Comparison of ENCODE assay signal across 10 mouse cellular contexts in the genomic region with DNA sequence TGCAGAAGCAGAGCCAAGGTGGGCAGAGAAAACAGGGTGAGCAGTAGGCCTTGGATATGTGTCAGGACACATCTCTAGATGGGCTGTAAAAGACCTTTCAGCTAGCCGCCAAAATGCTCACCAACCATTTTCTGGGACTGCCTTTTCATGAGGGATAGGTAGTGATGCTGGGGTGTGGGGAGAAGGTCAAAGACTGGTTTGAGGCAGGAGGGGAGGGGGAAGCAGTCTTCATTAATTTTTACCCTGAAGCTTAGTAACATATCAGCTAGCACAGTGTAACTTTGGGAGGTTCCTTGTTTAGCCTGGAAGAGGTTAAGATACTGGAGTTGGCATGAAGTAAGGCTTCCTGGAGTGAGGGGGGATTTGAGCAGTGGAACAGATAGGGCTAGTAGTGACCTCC. TPM values are rescaled to one million over a fixed set of nuclear protein-coding genes. Genes with fewer than 3 reads are reported as not detected.
DNase-seq lines count a peak whose midpoint lies in the region; ATAC-seq and TF ChIP-seq lines count a peak whose summit lies in the region.
"Had no signal": no experiment of that assay in that cellular context is flagged by ENCODE, and none has a peak within 500 bp of the region (broad histone marks: within the 10 kb centered on the region; RNA-seq: fewer than 3 reads in every experiment).

No protein-coding gene starts in this region.

- H3K9me3 ChIP-seq in heart, embryonic 16.5 days (replicated peaks; ENCODE audit: control insufficient read depth, low read length) = 0 out of 2 replicates have a peak, but pooled peaks cover 3% of the 10 kb centered on the region
- H3K9me3 ChIP-seq in forebrain, postnatal 0 days (ENCODE audit: low read length) = no peaks in the 10 kb centered on the region

- H3K27ac ChIP-seq in heart, embryonic 16.5 days (ENCODE audit: low read length) = peak overlapping the region; percentile 99
- no peak overlapping the region for H3K27ac ChIP-seq in forebrain, postnatal 0 days (ENCODE audit: low read depth, low read length)

- H3K4me1 ChIP-seq in heart, embryonic 16.5 days (ENCODE audit: control insufficient read depth, insufficient read depth, low read length) = peaks cover 24% of the 10 kb centered on the region
- no peaks in the 10 kb centered on the region for H3K4me1 ChIP-seq in forebrain, postnatal 0 days (ENCODE audit: insufficient read depth)

- intact Hi-C loops in heart, postnatal 10 days (cut with DNase I) = loop anchor here (5.0 kb wide), 2 partner anchors 53 to 113 kb away; no protein-coding TSS in a partner anchor

- DNase-seq in heart, postnatal 10 days = no peak
- no peak for DNase-seq in forebrain, postnatal 0 days
- DNase-seq in kidney, postnatal 36 days = peak; percentile 49 to 78
- DNase-seq in right cerebral cortex, adult 18-20 months = no peak
- no peak for DNase-seq in layer of hippocampus, adult 9-10 months (ENCODE audit: low spot score)
- DNase-seq: adrenal gland, adult 2 months had no signal

- H3K79me2 ChIP-seq in myocyte (ENCODE audit: control insufficient read depth, insufficient read depth) = no peaks in the 10 kb centered on the region

- peak overlapping the region; percentile 89 for H3K9ac ChIP-seq in heart, embryonic 16.5 days (ENCODE audit: low read length)
- H3K9ac ChIP-seq in forebrain, postnatal 0 days = no peak overlapping the region

- no peaks in the 10 kb centered on the region for H3K36me3 ChIP-seq in heart, embryonic 16.5 days (ENCODE audit: control insufficient read depth, insufficient read depth)
- no peaks in the 10 kb centered on the region for H3K36me3 ChIP-seq in forebrain, postnatal 0 days (ENCODE audit: insufficient read depth)
- H3K36me3 ChIP-seq in myocyte (ENCODE audit: control insufficient read depth, insufficient read depth) = no peaks in the 10 kb centered on the region

- no peak for TF ChIP-seq CTCF in forebrain, postnatal 0 days (IDR thresholded peaks at IDR 0.05; ENCODE audit: low read depth)

- 65% methylated on average over 1 of the region's 1 CpGs for WGBS in heart, embryonic 16.5 days
- WGBS in forebrain, postnatal 0 days = 50% methylated on average over 1 of the region's 1 CpGs

- no peak overlapping the region for H3ac ChIP-seq in myocyte (ENCODE audit: control insufficient read depth, insufficient read length)

- ATAC-seq in heart, embryonic 16.5 days (replicated peaks; ENCODE audit: extremely low read depth, insufficient read depth, low FRiP score) = no peak
- ATAC-seq in forebrain, postnatal 0 days = no peak
- ATAC-seq in granulocyte monocyte progenitor cell, adult 5-6 weeks (replicated peaks; ENCODE audit: poor library complexity, severe bottlenecking) = no peak

- H3K27me3 ChIP-seq in heart, embryonic 16.5 days (ENCODE audit: control insufficient read depth, insufficient read depth, low read length) = no peaks in the 10 kb centered on the region
- H3K27me3 ChIP-seq in forebrain, postnatal 0 days (ENCODE audit: insufficient read depth, low read length) = no peaks in the 10 kb centered on the region
- no peaks in the 10 kb centered on the region for H3K27me3 ChIP-seq in myocyte (ENCODE audit: control insufficient read depth, insufficient read depth, insufficient read length)
- H3K27me3 ChIP-seq: CH12.LX had no signal

- TF ChIP-seq POLR2A in myocyte (IDR thresholded peaks at IDR 0.05; ENCODE audit: insufficient read length, low read depth) = no peak

- H3K4me2 ChIP-seq in heart, embryonic 16.5 days (ENCODE audit: low read depth, low read length) = peak overlapping the region; percentile 92
- H3K4me2 ChIP-seq in forebrain, postnatal 0 days (ENCODE audit: low read depth) = peak overlapping the region; percentile 89; the same call in 1 of the 2 replicates
- H3K4me2 ChIP-seq in myocyte (ENCODE audit: low read depth) = peak overlapping the region; percentile 95

- peak overlapping the region; percentile 91 for H3K4me3 ChIP-seq in heart, embryonic 16.5 days (ENCODE audit: low read length)
- H3K4me3 ChIP-seq in forebrain, postnatal 0 days (ENCODE audit: low read depth, low read length) = no peak overlapping the region
- no peak overlapping the region for H3K4me3 ChIP-seq in myocyte

TF ChIP-seq in myocyte, 11 proteins besides CTCF, POLR2A, EP300 and RAD21:
- TF ChIP-seq SRF (IDR thresholded peaks at IDR 0.05; ENCODE audit: control insufficient read depth, insufficient read length, low read depth) (no peak), MAX (IDR thresholded peaks at IDR 0.05; ENCODE audit: low read depth) (no peak), USF1 (IDR thresholded peaks at IDR 0.05; ENCODE audit: low read depth) (no peak), MYOG (IDR thresholded peaks at IDR 0.05; ENCODE audit: control insufficient read depth in 1 of 3, insufficient read depth in 1 of 3, insufficient read length in 2 of 3, low read depth in 2 of 3) (no peak), CEBPB (IDR thresholded peaks at IDR 0.05; ENCODE audit: insufficient read depth, poor library complexity, severe bottlenecking) (no peak), TCF3 (IDR thresholded peaks at IDR 0.05; ENCODE audit: insufficient read length, low read depth) (no peak), POLR2AphosphoS2 (IDR thresholded peaks at IDR 0.05; ENCODE audit: insufficient read length, low read depth) (no peak), REST (IDR thresholded peaks at IDR 0.05; ENCODE audit: insufficient read depth, insufficient read length) (no peak), E2F4 (IDR thresholded peaks at IDR 0.05; ENCODE audit: insufficient read depth) (no peak), TCF12 (IDR thresholded peaks at IDR 0.05; ENCODE audit: insufficient read depth, poor library complexity, severe bottlenecking) (no peak), MYOD1 (IDR thresholded peaks at IDR 0.05; ENCODE audit: control insufficient read depth in 1 of 3, insufficient read length in 2 of 3, low read depth in 2 of 3) (no peak)

RNA-seq across cellular contexts. Expression of a gene that starts 21.0 kb away (rescaled TPM):
- 39.6 and 42.4 TPM in 2 replicates for polyA plus RNA-seq in heart, embryonic 16.5 days (2015; fragmentation: Nextera tagmentation; extraction: Ambion mirVana)
- 10 to 100 TPM; 36.3 to 64.0 TPM for total RNA-seq in heart, postnatal 10 days (2021)
- 11.3 and 13.1 TPM in 2 replicates for total RNA-seq in forebrain, postnatal 0 days (2014; rRNA removed)
- polyA plus RNA-seq in forebrain, postnatal 0 days (2015; fragmentation: Nextera tagmentation; extraction: Ambion mirVana) = 7.6 and 9.1 TPM in 2 replicates
- polyA plus RNA-seq in myocyte (2012; fragmentation: generic; extraction: Trizol) = 1.9 TPM
- total RNA-seq in granulocyte monocyte progenitor cell, adult 5-6 weeks (2014; fragmentation: Nextera tagmentation) = 22.0 and 24.2 TPM in 2 replicates
- total RNA-seq in granulocyte monocyte progenitor cell, adult 5-6 weeks (2017) = 39.0 and 56.5 TPM in 2 replicates

Comparison
In these comparisons a context has a peak if more than half of its experiments do, and no peak if none do; other contexts are left out.
1. DNase-seq: peak in kidney, postnatal 36 days (2 of 2); none in heart, postnatal 10 days (0 of 2), forebrain, postnatal 0 days (single experiment), right cerebral cortex, adult 18-20 months (single experiment) and layer of hippocampus, adult 9-10 months (single experiment).
2. Peak in every context shown above with its lines, with median percentiles within 50 percentile points of each other: H3K4me2 ChIP-seq.